ENCODE assay signal across 10 mouse cellular contexts in the genomic region with DNA sequence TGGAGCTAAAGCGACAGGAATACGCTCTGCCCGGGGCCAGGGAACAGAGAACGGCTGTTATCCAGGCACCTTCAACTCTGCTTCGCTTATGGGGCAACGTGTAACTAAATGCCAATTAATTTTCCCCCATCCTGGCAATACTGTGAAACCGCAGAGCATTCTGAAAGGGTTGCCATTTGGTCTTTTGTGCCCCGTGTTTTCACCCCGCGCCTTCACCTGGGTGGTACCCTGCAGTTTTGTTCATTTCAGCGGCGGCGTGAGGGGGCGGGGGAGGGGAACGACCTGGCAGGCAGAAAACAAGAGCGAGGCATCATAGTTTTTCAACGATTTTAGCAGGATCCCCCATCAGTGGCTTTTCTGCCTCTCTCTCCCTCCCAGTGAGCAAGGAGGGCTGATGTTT. TPM values are rescaled to one million over a fixed set of nuclear protein-coding genes. Genes with fewer than 3 reads are reported as not detected.
DNase-seq lines count a peak whose midpoint lies in the region; ATAC-seq and TF ChIP-seq lines count a peak whose summit lies in the region.
"Had no signal": no experiment of that assay in that cellular context is flagged by ENCODE, and none has a peak within 500 bp of the region (broad histone marks: within the 10 kb centered on the region; RNA-seq: fewer than 3 reads in every experiment).

No protein-coding gene starts in this region.

- H3K9me3 ChIP-seq in lung, embryonic 14.5 days (ENCODE audit: low read depth, low read length) = no peaks in the 10 kb centered on the region
- no peaks in the 10 kb centered on the region for H3K9me3 ChIP-seq in forebrain, embryonic 14.5 days (replicated peaks; ENCODE audit: control insufficient read depth, low read length)
- H3K9me3 ChIP-seq in limb, embryonic 11.5 days (ENCODE audit: control insufficient read depth, low read length) = no peaks in the 10 kb centered on the region
- no peaks in the 10 kb centered on the region for H3K9me3 ChIP-seq in neural tube, embryonic 15.5 days (replicated peaks)

- no peak overlapping the region for H3K27ac ChIP-seq in lung, embryonic 14.5 days (ENCODE audit: low read depth)
- H3K27ac ChIP-seq in forebrain, embryonic 14.5 days (ENCODE audit: low read depth, low read length) = no peak overlapping the region
- H3K27ac ChIP-seq in limb, embryonic 11.5 days (replicated peaks; ENCODE audit: low read depth, low read length) = no peak overlapping the region
- H3K27ac ChIP-seq in neural tube, embryonic 15.5 days (replicated peaks) = no peak overlapping the region

- no peaks in the 10 kb centered on the region for H3K36me3 ChIP-seq in lung, embryonic 14.5 days (ENCODE audit: insufficient read depth)
- no peaks in the 10 kb centered on the region for H3K36me3 ChIP-seq in forebrain, embryonic 14.5 days (ENCODE audit: control insufficient read depth, insufficient read depth, low read length)
- no peaks in the 10 kb centered on the region for H3K36me3 ChIP-seq in limb, embryonic 11.5 days (ENCODE audit: control insufficient read depth, insufficient read depth, low read length)
- no peaks in the 10 kb centered on the region for H3K36me3 ChIP-seq in neural tube, embryonic 15.5 days

- peak overlapping the region; percentile 51 for H3K4me2 ChIP-seq in lung, embryonic 14.5 days
- H3K4me2 ChIP-seq in forebrain, embryonic 14.5 days (ENCODE audit: low read length) = peak overlapping the region; percentile 33
- peak overlapping the region; percentile 41 for H3K4me2 ChIP-seq in limb, embryonic 11.5 days (ENCODE audit: low read depth, severe bottlenecking)
- H3K4me2 ChIP-seq in neural tube, embryonic 15.5 days = peak overlapping the region; percentile 55

- WGBS in lung, embryonic 14.5 days = 10% methylated on average over 17 of the region's 17 CpGs
- WGBS in forebrain, embryonic 14.5 days = 3% methylated on average over 17 of the region's 17 CpGs
- WGBS in limb, embryonic 11.5 days = 13% methylated on average over 17 of the region's 17 CpGs
- WGBS in neural tube, embryonic 15.5 days = 7% methylated on average over 17 of the region's 17 CpGs

- no peak for TF ChIP-seq CTCF in lung, embryonic 14.5 days (IDR thresholded peaks at IDR 0.05; ENCODE audit: low read depth)

- peak; percentile 21 for DNase-seq in lung, embryonic 14.5 days
- no peak for DNase-seq in lung, postnatal 25 days (ENCODE audit: low spot score)
- DNase-seq in forebrain, embryonic 14.5 days (ENCODE audit: low spot score) = peak; percentile 45
- DNase-seq in limb, embryonic 11.5 days (ENCODE audit: low spot score) = peak; percentile 50
- DNase-seq in thymus, postnatal 25 days = no peak
- DNase-seq: thymus, postnatal 14 days had no signal

- H3K27me3 ChIP-seq in lung, embryonic 14.5 days (ENCODE audit: insufficient read depth, low read length) = no peaks in the 10 kb centered on the region
- H3K27me3 ChIP-seq in forebrain, embryonic 14.5 days (replicated peaks; ENCODE audit: control insufficient read depth, insufficient read depth, low read length) = peaks cover 23% of the 10 kb centered on the region
- no peaks in the 10 kb centered on the region for H3K27me3 ChIP-seq in limb, embryonic 11.5 days (ENCODE audit: control insufficient read depth, insufficient read depth, low read length)
- peaks cover 24% of the 10 kb centered on the region for H3K27me3 ChIP-seq in neural tube, embryonic 15.5 days (replicated peaks)

- H3K4me3 ChIP-seq in lung, embryonic 14.5 days (ENCODE audit: low read depth, low read length) = peak overlapping the region; percentile 15; the same call in 1 of the 2 replicates
- H3K4me3 ChIP-seq in forebrain, embryonic 14.5 days (ENCODE audit: low read depth, low read length) = no peak overlapping the region
- peak overlapping the region; percentile 1; the same call in 1 of the 2 replicates for H3K4me3 ChIP-seq in limb, embryonic 11.5 days (ENCODE audit: low read depth, low read length)
- H3K4me3 ChIP-seq in neural tube, embryonic 15.5 days (replicated peaks) = peak overlapping the region; percentile 20

- H3K4me1 ChIP-seq in lung, embryonic 14.5 days (ENCODE audit: insufficient read depth) = no peaks in the 10 kb centered on the region
- peaks cover 3% of the 10 kb centered on the region; the same call in 1 of the 2 replicates for H3K4me1 ChIP-seq in forebrain, embryonic 14.5 days (ENCODE audit: control insufficient read depth, insufficient read depth, low read length)
- no peaks in the 10 kb centered on the region for H3K4me1 ChIP-seq in limb, embryonic 11.5 days (ENCODE audit: control insufficient read depth, insufficient read depth, low read length)
- H3K4me1 ChIP-seq in neural tube, embryonic 15.5 days = peaks cover 4% of the 10 kb centered on the region

- ATAC-seq in lung, embryonic 14.5 days (ENCODE audit: insufficient read depth) = no peak
- no peak for ATAC-seq in forebrain, embryonic 14.5 days
- ATAC-seq in limb, embryonic 11.5 days (ENCODE audit: insufficient number of reproducible peaks, low FRiP score, low TSS enrichment, low read depth) = no peak
- ATAC-seq in neural tube, embryonic 15.5 days (ENCODE audit: low FRiP score) = no peak
- ATAC-seq in megakaryocyte, adult 5-6 weeks (ENCODE audit: poor library complexity, severe bottlenecking) = no peak
- ATAC-seq in CD4-positive, CD25-positive, alpha-beta regulatory T cell, adult 4 months = no peak

- H3K9ac ChIP-seq in lung, embryonic 14.5 days = no peak overlapping the region
- H3K9ac ChIP-seq in forebrain, embryonic 14.5 days (ENCODE audit: low read length) = no peak overlapping the region
- H3K9ac ChIP-seq in limb, embryonic 11.5 days (ENCODE audit: low read length) = no peak overlapping the region
- no peak overlapping the region for H3K9ac ChIP-seq in neural tube, embryonic 15.5 days (replicated peaks)

RNA-seq across cellular contexts. Expression of gene Gsx1, which starts 54.8 kb away (rescaled TPM):
- not detected in 2 replicates for polyA plus RNA-seq in lung, embryonic 14.5 days (2014; fragmentation: Nextera tagmentation; extraction: Ambion mirVana)
- 2.3 and 3.0 TPM in 2 replicates for polyA plus RNA-seq in forebrain, embryonic 14.5 days (2014; fragmentation: Nextera tagmentation; extraction: Ambion mirVana)
- polyA plus RNA-seq in limb, embryonic 11.5 days (2014; fragmentation: Nextera tagmentation; extraction: Ambion mirVana) = not detected in 2 replicates
- polyA plus RNA-seq in neural tube, embryonic 15.5 days (2015; fragmentation: Nextera tagmentation; extraction: Ambion mirVana) = 1.3 and 2.1 TPM in 2 replicates
- not detected in 2 replicates for total RNA-seq in megakaryocyte, adult 5-6 weeks (2015)
- total RNA-seq in megakaryocyte, adult 5-6 weeks (2017) = not detected in 2 replicates
- polyA plus RNA-seq in CD4-positive, CD25-positive, alpha-beta regulatory T cell, adult 4 months (2017; shearing (Covaris generic)) = not detected
- total RNA-seq: common myeloid progenitor, adult 5-6 weeks had no signal

RNA-seq across cellular contexts. Expression of gene Polr1d, which starts 56.8 kb away (rescaled TPM):
- polyA plus RNA-seq in lung, embryonic 14.5 days (2014; fragmentation: Nextera tagmentation; extraction: Ambion mirVana) = 123 and 127 TPM in 2 replicates
- polyA plus RNA-seq in forebrain, embryonic 14.5 days (2014; fragmentation: Nextera tagmentation; extraction: Ambion mirVana) = 121 and 135 TPM in 2 replicates
- 124 and 132 TPM in 2 replicates for polyA plus RNA-seq in limb, embryonic 11.5 days (2014; fragmentation: Nextera tagmentation; extraction: Ambion mirVana)
- 106 and 112 TPM in 2 replicates for polyA plus RNA-seq in neural tube, embryonic 15.5 days (2015; fragmentation: Nextera tagmentation; extraction: Ambion mirVana)
- total RNA-seq in megakaryocyte, adult 5-6 weeks (2015) = 126 and 134 TPM in 2 replicates
- 107 and 113 TPM in 2 replicates for total RNA-seq in megakaryocyte, adult 5-6 weeks (2017)
- 100 to 1,000 TPM; 126 to 148 TPM for polyA plus RNA-seq in CD4-positive, CD25-positive, alpha-beta regulatory T cell, adult 4 months (2017; shearing (Covaris generic))

RNA-seq across cellular contexts. Expression of gene Lnx2, which starts 57.3 kb away (rescaled TPM):
- 19.3 and 19.9 TPM in 2 replicates for polyA plus RNA-seq in lung, embryonic 14.5 days (2014; fragmentation: Nextera tagmentation; extraction: Ambion mirVana)
- 8.1 and 10.9 TPM in 2 replicates for polyA plus RNA-seq in forebrain, embryonic 14.5 days (2014; fragmentation: Nextera tagmentation; extraction: Ambion mirVana)
- 12.3 and 12.8 TPM in 2 replicates for polyA plus RNA-seq in limb, embryonic 11.5 days (2014; fragmentation: Nextera tagmentation; extraction: Ambion mirVana)
- polyA plus RNA-seq in neural tube, embryonic 15.5 days (2015; fragmentation: Nextera tagmentation; extraction: Ambion mirVana) = 4.2 and 6.5 TPM in 2 replicates
- 5.0 and 6.8 TPM in 2 replicates for total RNA-seq in megakaryocyte, adult 5-6 weeks (2015)
- total RNA-seq in megakaryocyte, adult 5-6 weeks (2017) = 9.7 and 10.4 TPM in 2 replicates
- 10 to 100 TPM; 19.6 to 29.9 TPM for polyA plus RNA-seq in CD4-positive, CD25-positive, alpha-beta regulatory T cell, adult 4 months (2017; shearing (Covaris generic))

Comparison
In these comparisons a context has a peak if more than half of its experiments do, and no peak if none do; other contexts are left out.
1. DNase-seq: peak in lung, embryonic 14.5 days (single experiment), forebrain, embryonic 14.5 days (single experiment) and limb, embryonic 11.5 days (single experiment); none in lung, postnatal 25 days (single experiment) and thymus, postnatal 25 days (single experiment).
2. Peak in every context shown above with its lines, with median percentiles within 50 percentile points of each other: H3K4me2 ChIP-seq.